Mouse (Mus musculus) cortical plate, adult 2 months (tissue): ENCODE data around the gene Pex11b.

Source experiments
- CTCF ChIP-seq: fragments of 200-500 bp; IDR thresholded peaks from 2 replicates; pipeline ENCODE4 v1.5.1; 2011; ENCODE audit warnings: mild to moderate bottlenecking, control low read depth, low read length; ENCODE audit not compliant: insufficient read depth; ENCODE audit errors: extremely low read depth
- POLR2A ChIP-seq: fragments of 200-500 bp; IDR thresholded peaks from 2 replicates; pipeline ENCODE4 v1.6.1; 2011; ENCODE audit warnings: mild to moderate bottlenecking, low read length, control low read depth; ENCODE audit not compliant: insufficient read depth; ENCODE audit errors: extremely low read depth

- no peak for TF ChIP-seq CTCF
- TF ChIP-seq POLR2A = no peak
Observed at GRCm38 (mm10) chr3:96690298-96690697, 55.1 kb downstream of the Pex11b start.
